Mouse (Mus musculus): ENCODE data around the gene Mtx2. TPM values are rescaled to one million over a fixed set of nuclear protein-coding genes. Genes with fewer than 3 reads are reported as not detected.
A peak's percentile ranks its signal among the peaks of the same experiment; 100 is the strongest.

Gene Mtx2
- total and polyA plus RNA-seq, 3 experiments, result 73.3 to 153 (median 90.3) TPM

DNA sequence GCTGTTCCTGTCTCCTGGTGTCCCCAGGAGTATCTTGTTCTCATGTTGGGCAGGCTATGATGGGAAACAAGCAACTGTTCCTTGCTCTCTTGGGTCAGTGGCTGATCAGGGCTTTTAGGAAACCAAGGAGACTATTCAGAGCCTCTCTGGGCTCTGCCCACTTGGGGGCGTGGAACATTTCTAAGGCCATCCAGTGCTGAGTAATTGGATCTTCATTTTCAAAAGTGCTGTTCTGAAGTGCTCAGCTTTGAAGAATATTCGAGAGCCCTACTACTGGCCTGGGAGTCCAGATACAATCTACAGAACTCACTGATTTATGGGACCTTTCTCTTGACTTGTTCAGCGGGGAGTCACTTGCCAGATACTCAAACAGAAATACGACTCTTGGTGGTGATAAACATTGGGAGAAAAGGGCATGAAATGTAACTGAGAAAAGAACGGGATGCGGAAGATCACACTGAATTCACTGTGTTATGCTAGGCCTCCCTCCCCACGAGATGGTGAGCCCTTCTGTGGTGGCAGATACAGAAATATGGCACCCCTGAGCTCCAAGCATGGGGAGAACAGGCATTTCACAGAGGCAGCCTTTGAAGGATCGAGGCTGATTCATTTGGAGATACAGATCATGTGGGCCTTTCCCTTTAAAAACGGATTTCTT, 92.4 kb downstream of the Mtx2 start:
- peak; percentile 12 for DNase-seq

DNA sequence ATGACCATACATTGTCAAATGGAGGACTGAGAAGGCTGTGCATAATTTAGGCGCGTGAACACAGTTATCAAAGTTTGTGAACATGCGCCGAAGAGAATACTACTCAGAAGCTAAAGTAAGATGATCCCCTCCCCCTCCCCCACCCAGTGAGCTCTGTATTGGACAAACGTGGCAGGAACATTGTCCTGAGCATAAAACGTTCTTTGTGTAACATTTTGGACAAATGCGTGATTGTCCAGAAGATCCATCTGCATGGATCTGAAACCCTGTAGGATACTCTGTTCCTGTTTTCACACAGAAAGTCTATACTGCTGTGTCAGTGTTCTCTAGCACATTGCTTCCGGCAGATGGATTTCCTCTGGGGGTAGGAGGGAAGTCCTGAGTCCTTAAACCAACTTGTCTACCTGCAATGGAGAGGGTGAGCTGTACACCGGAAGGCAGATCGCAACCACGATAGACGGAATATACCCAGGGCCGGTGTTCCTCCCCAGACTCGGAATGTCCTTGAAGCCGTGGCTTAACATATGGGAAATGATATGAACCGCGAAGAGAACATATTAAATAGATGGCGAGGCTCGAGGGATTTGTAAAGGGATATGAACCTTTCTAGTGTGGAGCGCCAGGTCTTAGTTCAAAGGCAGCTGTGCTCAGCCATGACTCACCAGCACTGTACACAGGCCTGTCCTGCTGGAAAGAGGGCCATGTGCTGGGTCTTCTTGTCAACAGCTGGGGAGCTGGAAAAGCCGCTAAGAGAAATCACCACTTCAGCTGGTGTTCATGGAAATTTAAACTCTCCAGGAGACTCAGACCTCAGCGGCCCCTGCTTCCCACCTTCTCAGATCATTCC, 100.6 kb downstream of the Mtx2 start:
- DNase-seq, result no peak

Other genes starting within 250 kb of the Mtx2 start
- 10 to 100 TPM; 12.0 to 13.5 TPM for gene Lnpk, start 246.4 kb upstream of the Mtx2 start, total RNA-seq (2021)
- gene Lnpk, start 246.4 kb upstream of the Mtx2 start, polyA plus RNA-seq (2012; rRNA removed), result 4.6 and 6.4 TPM in 2 replicates
- not detected for gene Evx2, start 166.2 kb upstream of the Mtx2 start, total RNA-seq (2021)
- not detected in 2 replicates for gene Evx2, start 166.2 kb upstream of the Mtx2 start, polyA plus RNA-seq (2012; rRNA removed)
- gene Hoxd13, start 157.5 kb upstream of the Mtx2 start, total RNA-seq (2021), result not detected
- not detected in 2 replicates for gene Hoxd13, start 157.5 kb upstream of the Mtx2 start, polyA plus RNA-seq (2012; rRNA removed)
- gene Hoxd12, start 150.8 kb upstream of the Mtx2 start, total RNA-seq (2021), result not detected
- gene Hoxd12, start 150.8 kb upstream of the Mtx2 start, polyA plus RNA-seq (2012; rRNA removed), result not detected in 2 replicates
- not detected for gene Hoxd11, start 146.2 kb upstream of the Mtx2 start, total RNA-seq (2021)
- not detected in 2 replicates for gene Hoxd11, start 146.2 kb upstream of the Mtx2 start, polyA plus RNA-seq (2012; rRNA removed)
- not detected for gene Hoxd10, start 133.9 kb upstream of the Mtx2 start, total RNA-seq (2021)
- not detected in 2 replicates for gene Hoxd10, start 133.9 kb upstream of the Mtx2 start, polyA plus RNA-seq (2012; rRNA removed)
- gene Hoxd9, start 128.1 kb upstream of the Mtx2 start, total RNA-seq (2021), result 1 to 10 TPM; 3.3 to 7.8 TPM
- gene Hoxd9, start 128.1 kb upstream of the Mtx2 start, polyA plus RNA-seq (2012; rRNA removed), result 6.5 and 9.0 TPM in 2 replicates
- 10 to 100 TPM; 27.9 to 34.7 TPM for gene Hoxd8, start 121.2 kb upstream of the Mtx2 start, total RNA-seq (2021)
- gene Hoxd8, start 121.2 kb upstream of the Mtx2 start, polyA plus RNA-seq (2012; rRNA removed), result 19.7 and 52.7 TPM in 2 replicates
- 1 to 10 TPM in 1 of 2 experiments, under 1 TPM in 1; 0.62 to 1.0 TPM for gene Hoxd3, start 113.9 kb upstream of the Mtx2 start, total RNA-seq (2021)
- 10.6 and 11.1 TPM in 2 replicates for gene Hoxd3, start 113.9 kb upstream of the Mtx2 start, polyA plus RNA-seq (2012; rRNA removed)
- 10 to 100 TPM; 16.7 to 19.3 TPM for gene Hoxd4, start 113.9 kb upstream of the Mtx2 start, total RNA-seq (2021)
- gene Hoxd4, start 113.9 kb upstream of the Mtx2 start, polyA plus RNA-seq (2012; rRNA removed), result 72.3 and 92.5 TPM in 2 replicates
- gene Gm28230, start 99.1 kb upstream of the Mtx2 start, total RNA-seq (2021), result 1 to 10 TPM; 1.3 to 2.5 TPM
- gene Gm28230, start 99.1 kb upstream of the Mtx2 start, polyA plus RNA-seq (2012; rRNA removed), result 1.3 and 2.7 TPM in 2 replicates
- not detected for gene Hoxd1, start 62.8 kb upstream of the Mtx2 start, total RNA-seq (2021)
- gene Hoxd1, start 62.8 kb upstream of the Mtx2 start, polyA plus RNA-seq (2012; rRNA removed), result not detected in 2 replicates

Data from adrenal gland, adult 2 months (tissue).